Mouse (Mus musculus) forebrain, embryonic 14.5 days (tissue): ENCODE data around the gene Mccc1. TPM values are rescaled to one million over a fixed set of nuclear protein-coding genes. Genes with fewer than 3 reads are reported as not detected.

Experiments used
- ATAC-seq: fragments of 200-750 bp; cut with Nextera tagmentation; 2 replicates; pipeline ENCODE4 v1.8.0; 2017; ENCODE audit warnings: mild to moderate bottlenecking, moderate library complexity
- DNase-seq: peaks from one replicate; pipeline ENCODE4 v3.0.0-alpha.2; 2015; ENCODE audit warnings: low spot score
- H3K27ac ChIP-seq: fragments of 300-500 bp; sonication (generic); 2 replicates; pipeline ENCODE4 v1.5.1; 2014; ENCODE audit warnings: low read depth, mild to moderate bottlenecking, control low read depth, low read length, moderate library complexity
- H3K27me3 ChIP-seq: fragments of 300-500 bp; sonication (generic); replicated peaks from 2 replicates; pipeline ENCODE4 v1.6.1; 2014; ENCODE audit warnings: low read length, control low read depth, mixed read lengths; ENCODE audit not compliant: control insufficient read depth, insufficient read depth
- H3K36me3 ChIP-seq: fragments of 300-500 bp; sonication (generic); 2 replicates; pipeline ENCODE4 v1.6.1; 2014; ENCODE audit warnings: low read length, control low read depth; ENCODE audit not compliant: control insufficient read depth, insufficient read depth
- H3K4me1 ChIP-seq: fragments of 300-500 bp; sonication (generic); 2 replicates; pipeline ENCODE4 v1.6.1; 2014; ENCODE audit warnings: antibody characterized with exemption, low read length, control low read depth; ENCODE audit not compliant: control insufficient read depth, insufficient read depth
- H3K4me2 ChIP-seq: fragments of 300-500 bp; sonication (generic); 2 replicates; pipeline ENCODE4 v1.6.1; 2014; ENCODE audit warnings: mild to moderate bottlenecking, control low read depth, low read length
- H3K4me3 ChIP-seq: fragments of 300-500 bp; sonication (generic); 2 replicates; pipeline ENCODE4 v1.5.1; 2014; ENCODE audit warnings: low read depth, low read length, control low read depth
- H3K9ac ChIP-seq: fragments of 300-500 bp; sonication (generic); 2 replicates; pipeline ENCODE4 v1.6.1; 2014; ENCODE audit warnings: mild to moderate bottlenecking, low read length, control low read depth, moderate library complexity
- H3K9me3 ChIP-seq: fragments of 300-500 bp; sonication (generic); replicated peaks from 2 replicates; pipeline ENCODE4 v1.6.1; 2016; ENCODE audit warnings: low read length, control low read depth, mixed read lengths; ENCODE audit not compliant: control insufficient read depth
- WGBS: fragments of 180-500 bp; shearing (Covaris S2); extraction: QIAGEN DNeasy Blood & Tissue Kit; methylation state at CpG from one replicate; pipeline ENCODE4 v1.1.7; 2014; 5-methylcytosine and 5-hydroxymethylcytosine counted together
- polyA plus RNA-seq: library from polyadenylated mRNA; unstranded; fragments of >200 nt; fragmentation: Nextera tagmentation; extraction: Ambion mirVana; gene quantifications from 2 replicates; pipeline ENCODE4 v1.2.1, GENCODE M21; 2014

The Mccc1 gene
- polyA plus RNA-seq, 1 experiment from 2014 or later = 20.0 TPM

GRCm38 (mm10) chr3:35954901-35955575 is 45.4 kb downstream of the Mccc1 start:
- no peaks in the 10 kb centered on the region for H3K27me3 ChIP-seq
- H3K4me1 ChIP-seq = no peaks in the 10 kb centered on the region
- ATAC-seq = no peak
- WGBS = 95% methylated on average over 11 of the region's 11 CpGs
- H3K4me2 ChIP-seq = no peak overlapping the region
- no peaks in the 10 kb centered on the region for H3K9me3 ChIP-seq
- no peak for DNase-seq
- no peak overlapping the region for H3K4me3 ChIP-seq
- no peak overlapping the region for H3K27ac ChIP-seq
- H3K9ac ChIP-seq = no peak overlapping the region
- 0 out of 2 replicates have a peak, but pooled peaks cover 2% of the 10 kb centered on the region for H3K36me3 ChIP-seq

DNA sequence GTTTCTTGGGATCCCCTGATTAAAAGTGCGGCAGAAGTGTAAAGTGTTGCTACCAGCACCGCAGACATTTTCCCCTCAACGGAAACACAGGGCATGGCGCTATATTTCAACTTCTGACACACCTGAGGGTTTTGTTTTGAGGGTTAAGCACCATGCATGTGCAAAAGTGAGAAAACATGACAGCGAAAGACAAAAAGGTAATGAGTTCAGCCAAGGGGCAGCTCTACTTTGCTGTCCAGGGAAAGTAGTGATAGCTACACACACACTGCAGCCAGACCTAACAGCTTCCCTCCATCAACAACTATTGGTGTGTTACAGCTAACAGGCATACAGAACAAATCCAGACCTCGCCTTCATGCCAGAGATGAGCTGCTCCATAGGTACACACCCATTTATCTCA is 46.7 kb downstream of the Mccc1 start:
- Histone ChIP-seq H3K4me3 (no peak overlapping the region), H3K9me3 (no peaks in the 10 kb centered on the region), H3K27ac (no peak overlapping the region), H3K4me2 (no peak overlapping the region), H3K27me3 (no peaks in the 10 kb centered on the region), H3K36me3 (no peaks in the 10 kb centered on the region), H3K9ac (no peak overlapping the region), H3K4me1 (no peaks in the 10 kb centered on the region)
- DNase-seq = no peak
- ATAC-seq = no peak
- 95% methylated on average over 6 of the region's 6 CpGs for WGBS

GRCm38 (mm10) chr3:35953184-35953583 is 47.3 kb downstream of the Mccc1 start:
- WGBS = 75% methylated on average over 1 of the region's 1 CpGs
- no peak overlapping the region for H3K27ac ChIP-seq
- no peak overlapping the region for H3K4me3 ChIP-seq
- no peak overlapping the region for H3K9ac ChIP-seq
- ATAC-seq (no peak), DNase-seq (no peak)
- H3K4me1 ChIP-seq = no peaks in the 10 kb centered on the region
- no peak overlapping the region for H3K4me2 ChIP-seq
- no peaks in the 10 kb centered on the region for H3K9me3 ChIP-seq
- H3K36me3 ChIP-seq = no peaks in the 10 kb centered on the region
- no peaks in the 10 kb centered on the region for H3K27me3 ChIP-seq

DNA sequence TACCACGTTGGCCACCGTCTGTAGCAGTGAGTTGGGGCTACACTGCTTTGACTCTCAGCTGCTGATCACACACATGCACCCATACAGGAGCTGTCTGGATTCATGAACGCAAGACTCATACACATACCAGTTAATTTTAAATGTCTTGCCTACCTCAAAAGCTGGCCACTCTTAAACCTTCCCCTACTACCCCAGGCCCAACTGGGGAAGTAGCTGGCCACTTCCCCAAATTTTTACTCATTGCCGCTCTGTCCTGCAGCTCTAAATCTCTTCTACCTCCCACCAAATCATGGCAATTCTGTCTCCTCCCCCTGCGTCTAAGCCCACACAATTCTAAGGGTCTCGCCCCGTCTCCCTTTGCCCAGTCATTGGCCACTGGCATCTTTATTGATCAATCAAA is 52.3 kb downstream of the Mccc1 start:
- Histone ChIP-seq H3K9me3 (no peaks in the 10 kb centered on the region), H3K27me3 (no peaks in the 10 kb centered on the region), H3K4me1 (no peaks in the 10 kb centered on the region), H3K36me3 (no peaks in the 10 kb centered on the region), H3K4me2 (no peak overlapping the region), H3K4me3 (no peak overlapping the region), H3K9ac (no peak overlapping the region), H3K27ac (no peak overlapping the region)
- 91% methylated on average over 7 of the region's 7 CpGs for WGBS
- DNase-seq (no peak), ATAC-seq (no peak)

GRCm38 (mm10) chr3:35940520-35941135 is 59.9 kb downstream of the Mccc1 start:
- DNase-seq = no peak
- no peak overlapping the region for H3K4me3 ChIP-seq
- H3K4me1 ChIP-seq = no peaks in the 10 kb centered on the region
- no peak overlapping the region for H3K4me2 ChIP-seq
- no peaks in the 10 kb centered on the region for H3K9me3 ChIP-seq
- no peak overlapping the region for H3K27ac ChIP-seq
- no peaks in the 10 kb centered on the region for H3K27me3 ChIP-seq
- H3K36me3 ChIP-seq = 0 out of 2 replicates have a peak, but pooled peaks cover 5% of the 10 kb centered on the region
- H3K9ac ChIP-seq = no peak overlapping the region
- 89% methylated on average over 4 of the region's 4 CpGs for WGBS
- ATAC-seq = no peak

DNA sequence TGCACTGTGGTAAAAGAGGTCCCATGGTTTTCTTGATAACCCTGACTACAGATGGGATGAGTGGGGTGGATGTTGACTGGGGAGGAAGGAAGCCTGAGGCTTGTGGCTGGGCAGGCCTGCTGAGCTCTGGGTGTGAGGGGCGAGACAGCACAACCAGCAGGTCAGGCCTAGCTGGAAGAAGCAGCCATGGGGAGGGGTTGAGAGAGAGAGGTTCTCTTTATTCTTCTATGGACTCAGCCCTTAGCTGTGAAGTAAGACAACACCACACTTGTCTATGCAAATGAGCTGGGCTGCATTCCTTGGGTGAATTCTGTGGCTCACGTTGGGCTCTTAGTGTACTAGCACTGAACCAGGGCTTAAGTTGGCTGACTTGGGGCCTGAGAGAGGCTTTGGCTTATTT is 60.4 kb downstream of the Mccc1 start:
- DNase-seq = no peak
- H3K27me3 ChIP-seq = no peaks in the 10 kb centered on the region
- 0 out of 2 replicates have a peak, but pooled peaks cover 5% of the 10 kb centered on the region for H3K36me3 ChIP-seq
- no peak overlapping the region for H3K27ac ChIP-seq
- WGBS = 29% methylated on average over 2 of the region's 2 CpGs
- no peak for ATAC-seq
- H3K4me3 ChIP-seq = no peak overlapping the region
- H3K4me2 ChIP-seq = no peak overlapping the region
- no peaks in the 10 kb centered on the region for H3K9me3 ChIP-seq
- H3K4me1 ChIP-seq = no peaks in the 10 kb centered on the region
- H3K9ac ChIP-seq = no peak overlapping the region

DNA sequence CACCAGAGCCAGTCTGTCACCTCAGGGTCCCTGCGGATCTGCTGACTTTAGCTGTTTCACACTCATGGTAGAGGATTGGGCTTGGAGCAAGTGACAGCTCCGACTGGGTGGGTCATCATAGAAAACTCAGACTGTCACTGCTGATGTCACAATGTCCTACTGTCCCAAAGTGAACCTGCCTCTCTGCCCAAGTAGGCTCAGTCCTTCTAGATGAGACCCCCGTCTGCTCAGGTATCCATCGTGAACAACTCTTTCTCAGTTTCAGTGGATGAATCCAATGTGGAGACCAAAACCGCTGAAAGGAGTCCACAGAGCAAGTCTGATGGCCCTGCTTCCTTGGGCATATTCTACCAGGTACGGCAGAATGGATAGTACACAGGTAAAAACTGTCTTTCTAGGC is 63.1 kb downstream of the Mccc1 start, which contains the start of gene Dcun1d1:
Gene Dcun1d1, minus strand, starts transcription at position 101 of the 400 bp plus-strand sequence.
- WGBS = 96% methylated on average over 6 of the region's 6 CpGs
- Histone ChIP-seq H3K9me3 (no peaks in the 10 kb centered on the region), H3K27me3 (no peaks in the 10 kb centered on the region), H3K4me1 (peaks cover 5% of the 10 kb centered on the region; the same call in 1 of the 2 replicates), H3K27ac (no peak within 1 kb of the TSS), H3K36me3 (0 out of 2 replicates have a peak, but pooled peaks cover 5% of the 10 kb centered on the region), H3K9ac (0 out of 2 replicates have a peak within 1 kb of the TSS, but pooled peaks have one; percentile 13), H3K4me3 (no peak within 1 kb of the TSS), H3K4me2 (no peak within 1 kb of the TSS)
- no peak for DNase-seq
- ATAC-seq = no peak

GRCm38 (mm10) chr3:35933405-35933777 is 67.1 kb downstream of the Mccc1 start:
- H3K4me2 ChIP-seq = peak overlapping the region; percentile 91
- no peak overlapping the region for H3K27ac ChIP-seq
- ATAC-seq (peak; percentile 49), DNase-seq (peak; percentile 72)
- H3K4me3 ChIP-seq = peak overlapping the region; percentile 87
- H3K9ac ChIP-seq = peak overlapping the region; percentile 95
- no peaks in the 10 kb centered on the region for H3K9me3 ChIP-seq
- H3K36me3 ChIP-seq = 0 out of 2 replicates have a peak, but pooled peaks cover 5% of the 10 kb centered on the region
- peaks cover 13% of the 10 kb centered on the region for H3K4me1 ChIP-seq
- WGBS = under 1% methylated on average over 14 of the region's 14 CpGs
- H3K27me3 ChIP-seq = no peaks in the 10 kb centered on the region
